Mouse (Mus musculus) mammary gland, adult 2 months (tissue): ENCODE measurements around the gene Vmo1. TPM values are rescaled to one million over a fixed set of nuclear protein-coding genes. Genes with fewer than 3 reads are reported as not detected.

Source experiments
- polyA plus RNA-seq: library from polyadenylated mRNA; depleted of rRNA; stranded (reverse); fragments of >200 nt; gene quantifications from 2 replicates; pipeline ENCODE4 v1.2.3, GENCODE M21; 2012; ENCODE audit warnings: low replicate concordance; rRNA removed

Gene Vmo1
- 0.23 TPM in 1 of 2 replicates, not detected in the other for polyA plus RNA-seq

GRCm38 (mm10) chr11:70514288-70514687, at the start of gene Vmo1:
Gene Vmo1, minus strand, starts transcription at chr11:70514616.

GRCm38 (mm10) chr11:70562287-70562994, 48.0 kb upstream of the Vmo1 start, which contains the start of gene Mink1:
Gene Mink1, plus strand, starts transcription at chr11:70562881.

GRCm38 (mm10) chr11:70539877-70540587, 25.6 kb upstream of the Vmo1 start, which contains the start of gene Pld2:
Gene Pld2, plus strand, starts transcription at chr11:70540064.

DNA sequence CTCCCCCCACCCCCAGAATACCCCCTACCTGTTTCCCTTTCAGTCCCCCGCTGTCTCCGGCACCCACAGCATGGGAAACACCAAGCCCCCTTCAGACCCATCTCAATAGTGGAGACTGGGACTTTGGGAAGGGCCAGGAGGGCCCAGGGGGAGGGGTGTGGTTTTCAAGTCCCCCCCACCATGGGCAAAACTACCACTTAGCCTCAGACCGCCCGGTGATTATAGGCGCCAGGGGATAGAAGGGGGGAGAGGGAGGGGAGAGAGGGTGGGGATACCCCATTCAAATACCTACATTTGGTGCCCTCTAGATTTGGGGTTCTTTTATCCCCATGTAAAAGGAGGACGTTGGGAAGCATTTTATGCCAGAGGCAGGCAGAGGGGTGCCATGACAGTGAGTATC, 18.4 kb upstream of the Vmo1 start, which contains the start of gene Gm40193:
TSS of gene Gm40193 (minus strand) at position 101 of the 400 bp plus-strand sequence.

DNA sequence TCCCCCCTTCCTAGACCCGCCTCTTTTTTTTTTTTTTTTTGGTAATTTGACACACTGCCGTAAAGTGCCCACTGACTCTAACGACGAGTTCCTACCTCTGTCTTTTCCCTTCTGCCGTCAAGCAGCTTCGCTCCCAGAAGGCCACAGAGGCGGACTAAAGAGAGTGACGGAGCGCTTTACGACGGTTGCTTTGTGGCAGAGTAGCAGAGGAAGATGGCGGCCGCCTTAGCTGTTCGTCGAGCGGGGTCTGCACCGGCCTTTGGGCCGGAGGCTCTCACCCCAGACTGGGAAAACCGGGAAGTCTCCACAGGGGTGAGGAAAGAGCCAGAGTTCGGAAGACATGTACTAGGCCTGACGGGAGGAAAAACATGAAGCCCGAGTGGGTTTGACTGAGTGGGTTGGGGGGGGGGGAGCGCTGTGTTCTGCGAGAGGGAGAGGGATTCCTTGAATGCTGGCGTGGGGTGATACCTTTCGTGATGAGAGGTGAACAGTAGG, 10.8 kb upstream of the Vmo1 start, which contains the start of gene Psmb6:
TSS of gene Psmb6 (plus strand) at position 184 of the 495 bp plus-strand sequence.

DNA sequence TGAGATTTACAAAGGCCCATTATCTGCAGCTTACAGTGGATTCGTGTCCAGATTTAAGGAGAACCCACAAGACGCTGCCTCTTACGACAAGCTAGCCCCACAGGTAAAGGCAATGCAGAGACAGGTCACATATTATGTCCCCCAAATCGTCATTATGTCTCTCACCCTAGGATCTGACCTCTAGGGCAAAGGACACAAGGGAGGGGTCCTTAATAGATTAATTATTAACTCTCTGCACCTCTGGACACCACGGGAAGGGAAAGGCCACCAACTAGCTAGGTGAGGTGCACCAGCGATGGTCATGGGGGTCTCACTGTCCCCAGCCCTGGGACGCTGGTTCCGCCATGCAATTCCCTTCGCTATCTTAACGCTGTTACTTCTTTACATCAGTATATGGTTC, 4.5 kb upstream of the Vmo1 start, which contains the start of gene Gltpd2:
TSS of gene Gltpd2 (plus strand) at position 274 of the 400 bp plus-strand sequence.

DNA sequence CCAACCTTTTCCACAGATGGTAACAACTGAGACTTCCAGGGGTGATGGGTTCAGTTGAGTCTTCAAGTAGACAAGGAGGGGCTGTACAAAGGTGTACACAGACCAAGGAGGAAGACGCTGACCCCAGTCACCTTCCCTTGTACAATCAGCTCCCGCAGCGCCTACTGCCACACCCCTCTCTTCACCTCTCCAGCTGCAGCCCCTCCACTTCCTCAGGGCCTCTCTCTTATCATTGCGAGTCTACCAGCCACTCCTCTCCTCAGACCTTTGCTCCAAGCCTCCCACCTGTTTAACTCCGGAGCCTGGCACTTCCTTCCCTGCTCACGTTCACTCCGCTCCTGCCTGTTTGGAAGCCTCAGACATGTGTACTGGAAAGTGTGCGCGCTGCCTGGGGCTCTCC, 9.4 kb downstream of the Vmo1 start, which contains the start of gene Tm4sf5:
TSS of gene Tm4sf5 (plus strand) at position 275 of the 400 bp plus-strand sequence.

Other genes with a start within 250 kb of the Vmo1 start
- 1.1 and 5.8 TPM in 2 replicates for gene Alox12e, start 192.0 kb downstream of the Vmo1 start, polyA plus RNA-seq
- 7.3 TPM in 2 replicates for gene Alox15, start 162.6 kb downstream of the Vmo1 start, polyA plus RNA-seq
- gene Pelp1, start 104.6 kb downstream of the Vmo1 start, polyA plus RNA-seq: 20.5 and 21.3 TPM in 2 replicates
- 101 and 115 TPM in 2 replicates for gene Arrb2, start 82.0 kb downstream of the Vmo1 start, polyA plus RNA-seq
- gene Med11, start 62.7 kb downstream of the Vmo1 start, polyA plus RNA-seq: 18.4 and 20.8 TPM in 2 replicates
- 15.4 and 27.1 TPM in 2 replicates for gene Zmynd15, start 55.2 kb downstream of the Vmo1 start, polyA plus RNA-seq
- gene Cxcl16, start 54.6 kb downstream of the Vmo1 start, polyA plus RNA-seq: 55.8 and 86.0 TPM in 2 replicates
- 0.94 and 1.3 TPM in 2 replicates for gene Tm4sf5, start 9.4 kb downstream of the Vmo1 start, polyA plus RNA-seq
- gene Gltpd2, start 4.6 kb upstream of the Vmo1 start, polyA plus RNA-seq: 0.74 TPM in 1 of 2 replicates, not detected in the other
- gene Psmb6, start 10.8 kb upstream of the Vmo1 start, polyA plus RNA-seq: 252 and 327 TPM in 2 replicates
- not detected in 2 replicates for gene Gm40193, start 18.3 kb upstream of the Vmo1 start, polyA plus RNA-seq
- 28.4 and 44.8 TPM in 2 replicates for gene Pld2, start 25.4 kb upstream of the Vmo1 start, polyA plus RNA-seq
- gene Mink1, start 48.3 kb upstream of the Vmo1 start, polyA plus RNA-seq: 64.3 and 105 TPM in 2 replicates
- gene 4930544D05Rik, start 101.2 kb upstream of the Vmo1 start, polyA plus RNA-seq: not detected in 2 replicates
- gene Chrne, start 104.6 kb upstream of the Vmo1 start, polyA plus RNA-seq: 0.42 and 4.9 TPM in 2 replicates
- 0.09 and 0.17 TPM in 2 replicates for gene Gp1ba, start 124.5 kb upstream of the Vmo1 start, polyA plus RNA-seq
- 136 and 150 TPM in 2 replicates for gene Rnf167, start 132.6 kb upstream of the Vmo1 start, polyA plus RNA-seq
- gene Slc25a11, start 132.9 kb upstream of the Vmo1 start, polyA plus RNA-seq: 123 and 227 TPM in 2 replicates
- gene Pfn1, start 140.0 kb upstream of the Vmo1 start, polyA plus RNA-seq: 1,240 and 3,635 TPM in 2 replicates
- gene Eno3, start 142.6 kb upstream of the Vmo1 start, polyA plus RNA-seq: 11.3 and 926 TPM in 2 replicates
- 20.5 and 29.2 TPM in 2 replicates for gene Spag7, start 154.8 kb upstream of the Vmo1 start, polyA plus RNA-seq
- 33.8 and 45.0 TPM in 2 replicates for gene Camta2, start 173.5 kb upstream of the Vmo1 start, polyA plus RNA-seq
- gene Inca1, start 185.5 kb upstream of the Vmo1 start, polyA plus RNA-seq: 10.5 and 16.7 TPM in 2 replicates
- 83.1 and 86.5 TPM in 2 replicates for gene Kif1c, start 185.9 kb upstream of the Vmo1 start, polyA plus RNA-seq
- 1.7 and 2.0 TPM in 2 replicates for gene Zfp3, start 249.6 kb upstream of the Vmo1 start, polyA plus RNA-seq